Mouse (Mus musculus) MEL (cell line): ENCODE data around the gene Prkd2. TPM values are rescaled to one million over a fixed set of nuclear protein-coding genes. Genes with fewer than 3 reads are reported as not detected.
A peak's percentile ranks its signal among the peaks of the same experiment; 100 is the strongest.

Experiments
- DNase-seq: peaks from one replicate; pipeline ENCODE4 v3.0.0; 2011; ENCODE audit warnings: low read depth, low spot score
- H3K27ac ChIP-seq: 2 replicates; pipeline ENCODE4 v1.5.1; 2012; ENCODE audit warnings: low read depth, mild to moderate bottlenecking, control low read depth, low read length, moderate library complexity; ENCODE audit not compliant: control insufficient read depth
- H3K27me3 ChIP-seq, 2 experiments: fragments of 150-350 bp in 1 of 2; sonication (generic) in 1 of 2; 2 replicates each; pipeline ENCODE4 v1.6.1; 2012; ENCODE audit warnings: low read length in 2 of 2, mild to moderate bottlenecking in 2 of 2, improper control_type of control experiment in 1 of 2, moderate library complexity in 1 of 2; ENCODE audit not compliant: insufficient read depth in 2 of 2, control insufficient read depth in 1 of 2
- H3K36me3 ChIP-seq, 2 experiments: 2 replicates each; pipeline ENCODE4 v1.6.1; 2012 to 2014; ENCODE audit warnings: low read length in 2 of 2, improper control_type of control experiment in 1 of 2, inconsistent platforms in 1 of 2, mild to moderate bottlenecking in 1 of 2; ENCODE audit not compliant: insufficient read depth in 2 of 2, control insufficient read depth in 1 of 2
- H3K4me1 ChIP-seq, 2 experiments: fragments of 150-350 bp in 1 of 2; sonication (generic) in 1 of 2; 2 replicates each; pipeline ENCODE4 v1.6.1; 2012; ENCODE audit warnings: low read length in 2 of 2, improper control_type of control experiment in 1 of 2, mild to moderate bottlenecking in 1 of 2; ENCODE audit not compliant: insufficient read depth in 2 of 2, control insufficient read depth in 1 of 2
- H3K4me3 ChIP-seq, 2 experiments: fragments of 150-350 bp in 1 of 2; sonication (generic) in 1 of 2; 2 replicates each; pipeline ENCODE4 v1.5.1; 2012; ENCODE audit warnings: low read depth in 2 of 2, low read length in 2 of 2, mild to moderate bottlenecking in 2 of 2, moderate library complexity in 2 of 2, control low read depth in 1 of 2, improper control_type of control experiment in 1 of 2; ENCODE audit not compliant: control insufficient read depth in 1 of 2, insufficient read depth in 1 of 2
- H3K79me2 ChIP-seq: 2 replicates; pipeline ENCODE4 v1.6.1; 2012; ENCODE audit warnings: mild to moderate bottlenecking, low read length, moderate library complexity; ENCODE audit not compliant: control insufficient read depth, poor library complexity, insufficient read depth
- H3K9ac ChIP-seq: 2 replicates; pipeline ENCODE4 v1.6.1; 2012; ENCODE audit warnings: low read depth, mild to moderate bottlenecking, control low read depth, low read length, moderate library complexity; ENCODE audit not compliant: control insufficient read depth, poor library complexity, severe bottlenecking
- H3K9me3 ChIP-seq: fragments of 150-350 bp; sonication (generic); replicated peaks from 2 replicates; pipeline ENCODE4 v1.6.1; 2012; ENCODE audit warnings: mild to moderate bottlenecking, low read length, improper control_type of control experiment, moderate library complexity; ENCODE audit not compliant: insufficient read depth
- CHD2 ChIP-seq: IDR thresholded peaks from 2 replicates; pipeline ENCODE4 v1.6.1; 2011; ENCODE audit warnings: low read length, improper control_type of control experiment
- EP300 ChIP-seq, 2 experiments: IDR thresholded peaks; 2 replicates each; pipeline ENCODE4 v1.6.1; 2011; ENCODE audit warnings: improper control_type of control experiment in 2 of 2, low read length in 2 of 2, low read depth in 1 of 2, mild to moderate bottlenecking in 1 of 2
- GABPA ChIP-seq: IDR thresholded peaks from 2 replicates; pipeline ENCODE4 v1.6.1; 2012; ENCODE audit warnings: low read depth, mild to moderate bottlenecking, inconsistent platforms, low read length, improper control_type of control experiment, moderate library complexity
- GATA1 ChIP-seq: IDR thresholded peaks from 2 replicates; pipeline ENCODE4 v1.6.1; 2011; ENCODE audit warnings: low read depth, low read length, improper control_type of control experiment
- KAT2A ChIP-seq: conservative IDR thresholded peaks from 2 replicates; pipeline ENCODE4 v1.6.1; 2012; ENCODE audit warnings: low read depth, low read length, improper control_type of control experiment, inconsistent platforms
- MAFK ChIP-seq: IDR thresholded peaks from 2 replicates; pipeline ENCODE4 v1.6.1; 2011; ENCODE audit warnings: low read depth, mild to moderate bottlenecking, low read length, improper control_type of control experiment, borderline replicate concordance
- MYC ChIP-seq: IDR thresholded peaks from 2 replicates; pipeline ENCODE4 v1.6.1; 2011; ENCODE audit warnings: low read depth, mild to moderate bottlenecking, low read length, improper control_type of control experiment, moderate library complexity
- POLR2A ChIP-seq, 2 experiments: IDR thresholded peaks; 2 replicates each; pipeline ENCODE4 v1.6.1; 2011 to 2012; ENCODE audit warnings: low read length in 2 of 2, mild to moderate bottlenecking in 2 of 2, control low read depth in 1 of 2, improper control_type of control experiment in 1 of 2, low read depth in 1 of 2, moderate library complexity in 1 of 2; ENCODE audit not compliant: control insufficient read depth in 1 of 2, insufficient read depth in 1 of 2, poor library complexity in 1 of 2
- POLR2AphosphoS5 ChIP-seq: IDR thresholded peaks from 2 replicates; pipeline ENCODE4 v1.6.1; 2012; ENCODE audit warnings: low read depth, borderline replicate concordance, mild to moderate bottlenecking, inconsistent platforms, low read length, moderate library complexity, mixed read lengths
- RAD21 ChIP-seq: IDR thresholded peaks from 2 replicates; pipeline ENCODE4 v1.6.1; 2011; ENCODE audit warnings: mild to moderate bottlenecking, low read depth, low read length, improper control_type of control experiment
- RCOR1 ChIP-seq: IDR thresholded peaks from 2 replicates; pipeline ENCODE4 v1.6.1; 2012; ENCODE audit warnings: low read depth, mild to moderate bottlenecking, inconsistent platforms, low read length, improper control_type of control experiment
- SIN3A ChIP-seq: IDR thresholded peaks from 2 replicates; pipeline ENCODE4 v1.6.1; 2012; ENCODE audit warnings: low read length, improper control_type of control experiment, inconsistent platforms
- TCF12 ChIP-seq: IDR thresholded peaks from 2 replicates; pipeline ENCODE4 v1.6.1; 2014; ENCODE audit warnings: low read depth, mild to moderate bottlenecking, inconsistent platforms, low read length, improper control_type of control experiment, moderate library complexity
- USF1 ChIP-seq: IDR thresholded peaks from 2 replicates; pipeline ENCODE4 v1.6.1; 2014; ENCODE audit warnings: low read depth, mild to moderate bottlenecking, inconsistent platforms, low read length, improper control_type of control experiment, moderate library complexity
- USF2 ChIP-seq, 2 experiments: IDR thresholded peaks; 2 replicates each; pipeline ENCODE4 v1.6.1; 2011 to 2012; ENCODE audit warnings: improper control_type of control experiment in 2 of 2, low read length in 2 of 2, borderline replicate concordance in 1 of 2, inconsistent platforms in 1 of 2, low read depth in 1 of 2, mild to moderate bottlenecking in 1 of 2; ENCODE audit not compliant: insufficient read depth in 1 of 2
- ZC3H11A ChIP-seq: IDR thresholded peaks from 2 replicates; pipeline ENCODE4 v1.6.1; 2012; ENCODE audit warnings: low read depth, mild to moderate bottlenecking, inconsistent platforms, low read length, improper control_type of control experiment
- ZNF384 ChIP-seq: IDR thresholded peaks from 2 replicates; pipeline ENCODE4 v1.6.1; 2012; ENCODE audit warnings: low read depth, mild to moderate bottlenecking, inconsistent platforms, low read length, improper control_type of control experiment
- polyA plus RNA-seq, 2 experiments: library from polyadenylated mRNA; stranded (reverse) in 1 of 2; unstranded in 1 of 2; fragments of >175 nt in 1 of 2; fragments of >200 nt in 1 of 2; gene quantifications; 2 replicates each; pipeline versions ENCODE4 v1.2.1 to v1.2.4; 2012; ENCODE audit warnings: low replicate concordance in 2 of 2, low read depth in 1 of 2; ENCODE audit not compliant: insufficient read length in 2 of 2, insufficient read depth in 1 of 2, missing spikeins in 1 of 2
- total RNA-seq: library from RNA; depleted of rRNA; stranded (reverse); fragments of 300-350 nt; gene quantifications from 2 replicates; pipeline ENCODE4 v1.2.3, GENCODE M21; 2012

Gene Prkd2
- total and polyA plus RNA-seq, 3 experiments = 2.9 to 8.7 TPM; not detected in 1

DNA sequence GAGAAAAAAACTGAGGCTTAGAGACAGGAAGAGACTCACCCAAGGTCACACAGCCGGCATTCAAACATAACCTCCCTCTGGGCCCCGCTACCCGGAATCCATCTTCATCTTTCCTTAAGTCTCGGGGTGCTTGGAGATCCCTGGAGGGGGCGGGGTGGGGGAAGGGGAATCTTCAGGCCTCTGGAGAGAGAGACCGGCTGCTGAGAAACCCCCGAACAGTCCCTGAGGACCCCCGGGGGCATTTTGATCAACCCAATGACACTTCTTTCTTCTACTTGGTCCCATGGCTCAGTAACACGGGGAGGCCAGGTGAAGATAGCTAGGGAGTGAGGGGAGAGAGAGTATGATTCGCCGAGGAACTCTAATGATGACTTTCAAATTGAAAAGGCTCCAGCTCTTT, 33.3 kb downstream of the Prkd2 start:
- TF ChIP-seq CHD2 = no peak
- TF ChIP-seq GABPA = no peak
- no peak for TF ChIP-seq MAFK
- no peak for TF ChIP-seq ZNF384
- H3K27me3 ChIP-seq = no peaks in the 10 kb centered on the region
- no peaks in the 10 kb centered on the region; the same call in 1 of the 2 replicates for H3K79me2 ChIP-seq
- H3K4me1 ChIP-seq = no peaks in the 10 kb centered on the region; a peak in 1 of 4 replicates
- no peak overlapping the region for H3K27ac ChIP-seq
- no peaks in the 10 kb centered on the region for H3K9me3 ChIP-seq
- DNase-seq = no peak
- H3K36me3 ChIP-seq = peaks cover 0 to 4% of the 10 kb centered on the region in 2 experiments; a peak in 2 of 4 replicates
- H3K4me3 ChIP-seq = no peak overlapping the region; a peak in 1 of 4 replicates
- no peak overlapping the region for H3K9ac ChIP-seq

DNA sequence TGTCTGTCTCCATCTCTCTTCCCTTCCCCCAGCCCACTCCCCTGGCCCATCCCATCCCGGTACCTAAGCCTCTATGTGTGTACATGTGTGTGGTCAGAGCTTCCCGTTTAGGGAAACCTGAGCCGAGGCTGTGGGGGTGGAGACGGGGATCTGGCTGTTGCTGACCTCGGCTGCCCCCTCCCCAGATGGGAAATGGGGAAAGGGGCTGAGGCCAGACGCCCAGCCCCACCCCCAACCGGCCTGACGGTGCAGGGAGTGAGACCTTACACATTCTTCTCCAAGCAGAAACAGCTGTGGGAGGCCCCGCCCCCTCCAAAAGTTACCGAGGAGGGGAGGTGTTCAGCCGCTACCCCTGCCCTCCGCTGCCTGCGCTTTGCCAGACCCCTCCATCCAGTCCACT, 33.9 kb downstream of the Prkd2 start:
- H3K27ac ChIP-seq = no peak overlapping the region
- no peak for DNase-seq
- no peaks in the 10 kb centered on the region; a peak in 1 of 4 replicates for H3K4me1 ChIP-seq
- H3K9me3 ChIP-seq = no peaks in the 10 kb centered on the region
- no peak overlapping the region for H3K4me3 ChIP-seq
- TF ChIP-seq EP300 (IDR thresholded peaks at IDR 0.05; ENCODE audit: low read depth in 1 of 2, low read length in 2 of 2) (no peak), POLR2AphosphoS5 (no peak), MYC (no peak), ZC3H11A (no peak), USF1 (no peak), RCOR1 (no peak), KAT2A (no peak), TCF12 (no peak), RAD21 (no peak)
- peaks cover 0 to 4% of the 10 kb centered on the region in 2 experiments; a peak in 2 of 4 replicates for H3K36me3 ChIP-seq
- H3K9ac ChIP-seq = no peak overlapping the region
- H3K79me2 ChIP-seq = no peaks in the 10 kb centered on the region; the same call in 1 of the 2 replicates
- H3K27me3 ChIP-seq = no peaks in the 10 kb centered on the region

DNA sequence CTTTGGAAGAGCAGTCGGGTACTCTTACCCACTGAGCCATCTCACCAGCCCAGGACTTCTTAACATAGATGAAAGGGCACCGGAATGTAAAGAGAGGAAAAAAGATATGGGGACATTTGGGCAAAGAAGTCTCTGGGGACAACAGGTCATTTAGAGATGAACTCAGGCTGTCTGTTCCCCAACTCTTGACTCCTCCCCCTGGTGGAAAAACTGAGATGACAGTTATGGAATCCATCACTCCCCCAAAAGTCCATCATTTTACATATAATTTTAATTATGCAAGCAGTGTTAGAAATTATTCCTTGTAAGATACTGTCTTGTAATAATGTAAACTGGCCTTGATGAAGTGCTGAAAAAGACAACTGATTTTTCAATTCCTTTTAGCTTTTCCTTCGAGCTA, 35.0 kb downstream of the Prkd2 start:
- H3K9ac ChIP-seq = no peak overlapping the region
- no peak for TF ChIP-seq GATA1
- TF ChIP-seq CHD2 = no peak
- TF ChIP-seq ZC3H11A = no peak
- TF ChIP-seq USF2 (IDR thresholded peaks at IDR 0.05; ENCODE audit: borderline replicate concordance in 1 of 2, insufficient read depth in 1 of 2, low read depth in 1 of 2, low read length in 2 of 2) = no peak
- no peak for TF ChIP-seq SIN3A
- no peak for TF ChIP-seq POLR2A (IDR thresholded peaks at IDR 0.05; ENCODE audit: control insufficient read depth in 1 of 2, insufficient read depth in 1 of 2, low read depth in 1 of 2, low read length in 2 of 2, poor library complexity in 1 of 2)
- TF ChIP-seq RAD21 = no peak
- no peaks in the 10 kb centered on the region; the same call in 1 of the 2 replicates for H3K79me2 ChIP-seq
- no peak overlapping the region for H3K27ac ChIP-seq
- H3K4me3 ChIP-seq = no peak overlapping the region
- H3K4me1 ChIP-seq = peaks cover 0 to 3% of the 10 kb centered on the region in 2 experiments; a peak in 3 of 4 replicates
- H3K36me3 ChIP-seq = peaks cover 0 to 4% of the 10 kb centered on the region in 2 experiments; a peak in 2 of 4 replicates
- H3K9me3 ChIP-seq = no peaks in the 10 kb centered on the region
- no peaks in the 10 kb centered on the region for H3K27me3 ChIP-seq
- peak; percentile 30 for DNase-seq
